Mouse (Mus musculus) liver, adult 2 months (tissue): ENCODE measurements around the gene BC048671. TPM values are rescaled to one million over a fixed set of nuclear protein-coding genes. Genes with fewer than 3 reads are reported as not detected.

Experiments used
- DNase-seq: peaks from one replicate; pipeline ENCODE4 v3.0.0-alpha.2; 2011; ENCODE audit warnings: low read depth, low spot score; ENCODE audit errors: extremely low read depth
- H3K27ac ChIP-seq: fragments of 200-500 bp; replicated peaks from 2 replicates; pipeline ENCODE4 v1.5.1; 2012; ENCODE audit warnings: low read depth, mild to moderate bottlenecking, control low read depth, inconsistent platforms, low read length; ENCODE audit not compliant: insufficient read depth
- H3K27me3 ChIP-seq: fragments of 200-500 bp; 2 replicates; pipeline ENCODE4 v1.6.1; 2012; ENCODE audit warnings: mild to moderate bottlenecking, moderate library complexity, low read length, inconsistent platforms; ENCODE audit not compliant: control insufficient read depth, insufficient read depth
- H3K36me3 ChIP-seq: fragments of 200-500 bp; 2 replicates; pipeline ENCODE4 v1.6.1; 2012; ENCODE audit warnings: low read length, inconsistent platforms; ENCODE audit not compliant: control insufficient read depth, insufficient read depth
- H3K4me1 ChIP-seq: fragments of 200-500 bp; 2 replicates; pipeline ENCODE4 v1.6.1; 2011; ENCODE audit warnings: low read length; ENCODE audit not compliant: control insufficient read depth, insufficient read depth
- H3K4me3 ChIP-seq: fragments of 200-500 bp; 2 replicates; pipeline ENCODE4 v1.5.1; 2011; ENCODE audit warnings: low read depth, mild to moderate bottlenecking, control low read depth, low read length, moderate library complexity; ENCODE audit not compliant: insufficient read depth
- H3K79me2 ChIP-seq: fragments of 200-500 bp; 2 replicates; pipeline ENCODE4 v1.6.1; 2012; ENCODE audit warnings: inconsistent platforms, mild to moderate bottlenecking, low read length, moderate library complexity; ENCODE audit not compliant: control insufficient read depth, insufficient read depth
- H3K9ac ChIP-seq: fragments of 200-500 bp; 2 replicates; pipeline ENCODE4 v1.6.1; 2012; ENCODE audit warnings: low read depth, mild to moderate bottlenecking, control low read depth, inconsistent platforms, low read length
- CTCF ChIP-seq: fragments of 200-500 bp; IDR thresholded peaks from 2 replicates; pipeline ENCODE4 v1.5.1; 2011; ENCODE audit warnings: low read depth, low read length, control low read depth
- POLR2A ChIP-seq: fragments of 200-500 bp; IDR thresholded peaks from 2 replicates; pipeline ENCODE4 v1.6.1; 2011; ENCODE audit warnings: low read length, control low read depth; ENCODE audit not compliant: insufficient read depth; ENCODE audit errors: extremely low read depth
- WGBS: fragments of 180-500 bp; shearing (Covaris S2); methylation state at CpG from one replicate; pipeline ENCODE4 v1.1.7; 2018; 5-methylcytosine and 5-hydroxymethylcytosine counted together
- polyA plus RNA-seq: library from polyadenylated mRNA; depleted of rRNA; stranded (reverse); fragments of >200 nt; gene quantifications from 2 replicates; pipeline ENCODE4 v1.2.3, GENCODE M21; 2012
- total RNA-seq: library from RNA; depleted of rRNA; stranded (reverse); fragments of >200 nt; gene quantifications from 2 replicates; pipeline ENCODE4 v1.2.3, GENCODE M21; 2014

The BC048671 gene
- total and polyA plus RNA-seq, 2 experiments, result not detected

- Histone ChIP-seq H3K4me1 (peaks cover 39% of the 10 kb centered on the region), H3K36me3 (no peaks in the 10 kb centered on the region), H3K27ac (peak overlapping the region; percentile 99), H3K27me3 (no peaks in the 10 kb centered on the region), H3K4me3 (peak overlapping the region; percentile 88), H3K9ac (peak overlapping the region; percentile 96), H3K79me2 (peaks cover 23% of the 10 kb centered on the region)
- no peak for TF ChIP-seq POLR2A
- no peak for TF ChIP-seq CTCF
- WGBS, result 21% methylated on average over 3 of the region's 3 CpGs
- DNase-seq, result peak; percentile 95
These were observed 23.4 kb downstream of the BC048671 start for GRCm38 (mm10) chr6:90324463-90324862.

DNA sequence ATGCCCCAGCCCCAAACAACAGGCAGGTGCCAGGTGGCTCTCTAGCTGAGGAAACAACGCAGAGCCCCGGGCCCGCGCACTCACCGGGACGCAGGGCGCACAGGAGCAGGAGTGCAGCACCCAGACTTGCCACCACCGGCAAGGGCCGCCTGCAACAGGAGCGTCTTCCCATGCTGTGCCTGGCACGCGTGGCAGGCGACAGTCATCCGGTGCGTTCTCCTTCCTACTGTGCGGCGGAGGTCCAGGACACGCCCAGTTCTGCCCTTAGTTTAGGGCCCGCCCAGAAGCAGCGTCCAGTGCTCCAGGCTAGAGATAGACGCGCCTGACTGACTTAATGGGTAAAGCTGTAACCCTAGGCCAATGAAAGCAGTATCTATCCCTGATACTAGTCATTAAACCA is 24.0 kb downstream of the BC048671 start, which contains the start of gene Chst13:
TSS of gene Chst13 (minus strand) at position 195 of the 400 bp plus-strand sequence.
- peaks cover 35% of the 10 kb centered on the region for H3K4me1 ChIP-seq
- H3K36me3 ChIP-seq, result no peaks in the 10 kb centered on the region
- H3K9ac ChIP-seq, result peak within 1 kb of the TSS; percentile 96
- DNase-seq, result peak; percentile 88
- H3K27me3 ChIP-seq, result no peaks in the 10 kb centered on the region
- H3K4me3 ChIP-seq, result peak within 1 kb of the TSS; percentile 88
- H3K27ac ChIP-seq, result peak within 1 kb of the TSS; percentile 99
- no peak for TF ChIP-seq CTCF
- TF ChIP-seq POLR2A, result peak; percentile 79
- 6% methylated on average over 22 of the region's 22 CpGs for WGBS
- peaks cover 20% of the 10 kb centered on the region for H3K79me2 ChIP-seq

DNA sequence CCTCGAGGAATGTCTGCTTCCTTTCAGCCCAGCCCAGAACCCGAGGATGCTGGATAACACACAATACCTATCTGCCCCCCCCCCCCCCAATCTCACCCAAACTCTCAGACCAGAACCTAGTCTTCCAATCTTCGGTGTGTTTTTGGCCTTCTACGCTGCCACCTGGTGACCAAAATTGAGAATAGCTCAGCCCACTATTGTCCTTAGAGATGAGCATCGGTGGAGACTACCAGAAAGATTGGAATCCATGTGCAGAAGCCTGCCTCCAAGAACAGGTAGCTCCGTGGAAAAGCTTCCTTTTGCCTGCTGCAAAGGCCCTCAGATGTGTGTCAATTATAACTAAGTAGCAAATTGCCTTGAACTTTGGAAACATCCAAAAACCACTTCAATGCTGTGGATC is 26.7 kb downstream of the BC048671 start:
- WGBS, result 12% methylated on average over 6 of the region's 6 CpGs
- Histone ChIP-seq H3K36me3 (no peaks in the 10 kb centered on the region), H3K4me1 (peaks cover 19% of the 10 kb centered on the region), H3K27me3 (no peaks in the 10 kb centered on the region), H3K9ac (no peak overlapping the region), H3K27ac (no peak overlapping the region), H3K79me2 (peaks cover 12% of the 10 kb centered on the region), H3K4me3 (no peak overlapping the region)
- DNase-seq, result no peak
- peak; percentile 30; the same call in 1 of the 2 replicates for TF ChIP-seq CTCF
- no peak for TF ChIP-seq POLR2A

GRCm38 (mm10) chr6:90329953-90330352 is 28.9 kb downstream of the BC048671 start:
- H3K4me1 ChIP-seq, result peaks cover 15% of the 10 kb centered on the region
- H3K27ac ChIP-seq, result no peak overlapping the region
- WGBS, result 7% methylated on average over 1 of the region's 1 CpGs
- no peaks in the 10 kb centered on the region for H3K36me3 ChIP-seq
- DNase-seq, result no peak
- H3K9ac ChIP-seq, result no peak overlapping the region
- TF ChIP-seq CTCF, result no peak
- no peak for TF ChIP-seq POLR2A
- peaks cover 11% of the 10 kb centered on the region; the same call in 1 of the 2 replicates for H3K79me2 ChIP-seq
- H3K27me3 ChIP-seq, result no peaks in the 10 kb centered on the region
- no peak overlapping the region for H3K4me3 ChIP-seq

GRCm38 (mm10) chr6:90332561-90333425 is 31.8 kb downstream of the BC048671 start, which contains the start of gene Uroc1:
Gene Uroc1 (plus strand): TSS chr6:90333284.
- peak within 1 kb of the TSS; percentile 89 for H3K27ac ChIP-seq
- H3K79me2 ChIP-seq, result peaks cover 11% of the 10 kb centered on the region; the same call in 1 of the 2 replicates
- DNase-seq, result peak; percentile 100
- TF ChIP-seq POLR2A (0 out of 2 replicates have a peak, but pooled peaks have one; percentile 31), CTCF (no peak)
- WGBS, result 25% methylated on average over 7 of the region's 7 CpGs
- no peaks in the 10 kb centered on the region for H3K27me3 ChIP-seq
- peaks cover 18% of the 10 kb centered on the region for H3K4me1 ChIP-seq
- peak within 1 kb of the TSS; percentile 76 for H3K9ac ChIP-seq
- H3K4me3 ChIP-seq, result peak within 1 kb of the TSS; percentile 75
- no peaks in the 10 kb centered on the region for H3K36me3 ChIP-seq

GRCm38 (mm10) chr6:90334244-90334643 is 33.2 kb downstream of the BC048671 start:
- Histone ChIP-seq H3K4me3 (peak overlapping the region; percentile 75), H3K27ac (peak overlapping the region; percentile 89), H3K79me2 (peaks cover 11% of the 10 kb centered on the region; the same call in 1 of the 2 replicates), H3K27me3 (no peaks in the 10 kb centered on the region), H3K4me1 (peaks cover 18% of the 10 kb centered on the region), H3K9ac (peak overlapping the region; percentile 76), H3K36me3 (peaks cover 6% of the 10 kb centered on the region)
- TF ChIP-seq POLR2A (no peak), CTCF (no peak)
- DNase-seq, result peak; percentile 33
- 30% methylated on average over 3 of the region's 3 CpGs for WGBS
